In genomic region chr12:7776335-7776734, GRCm38 (mm10) we compare ENCODE assay signal across 11 mouse cellular contexts.
DNase-seq lines count a peak whose midpoint lies in the region; ATAC-seq lines count a peak whose summit lies in the region.
"Had no signal": no experiment of that assay in that cellular context is flagged by ENCODE, and none has a peak within 500 bp of the region (broad histone marks: within the 10 kb centered on the region; RNA-seq: fewer than 3 reads in every experiment).

No protein-coding gene starts in this region.

- no peaks in the 10 kb centered on the region; the same call in 1 of the 2 replicates for H3K4me1 ChIP-seq in forebrain, embryonic 14.5 days (ENCODE audit: control insufficient read depth, insufficient read depth, low read length)
- H3K4me1 ChIP-seq in forebrain, embryonic 13.5 days = peaks cover 13% of the 10 kb centered on the region; the same call in 1 of the 2 replicates

- DNase-seq in forebrain, embryonic 14.5 days (ENCODE audit: low spot score) = peak; percentile 46
- peak; percentile 18 for DNase-seq in right cerebral cortex, postnatal 14 days
- no peak for DNase-seq in right cerebral cortex, postnatal 10 days (ENCODE audit: low spot score in 2 of 2)
- DNase-seq in layer of hippocampus, adult 9-11 months = peak; percentile 81
- peak; percentile 69 for DNase-seq in telencephalon, adult 2 months (ENCODE audit: low read depth, low spot score)
- no peak for DNase-seq in heart, postnatal 36 days
- no peak for DNase-seq in yolk sac, embryonic 10.5 days (ENCODE audit: low spot score)
- DNase-seq: heart, adult 18-20 months; kidney, adult 9 months had no signal

- H3K27me3 ChIP-seq in forebrain, embryonic 14.5 days (replicated peaks; ENCODE audit: control insufficient read depth, insufficient read depth, low read length) = no peaks in the 10 kb centered on the region
- H3K27me3 ChIP-seq in forebrain, embryonic 13.5 days = no peaks in the 10 kb centered on the region

- H3K4me3 ChIP-seq in forebrain, embryonic 14.5 days (ENCODE audit: low read depth, low read length) = no peak overlapping the region
- no peak overlapping the region for H3K4me3 ChIP-seq in forebrain, embryonic 13.5 days

- intact Hi-C loops in heart, postnatal 36 days (cut with DNase I) = loop anchor here (10.0 kb wide), 1 partner anchor 232 kb away; no protein-coding TSS in a partner anchor

- no peaks in the 10 kb centered on the region for H3K9me3 ChIP-seq in forebrain, embryonic 14.5 days (replicated peaks; ENCODE audit: control insufficient read depth, low read length)
- no peaks in the 10 kb centered on the region for H3K9me3 ChIP-seq in forebrain, embryonic 13.5 days (replicated peaks)

- H3K4me2 ChIP-seq in forebrain, embryonic 14.5 days (ENCODE audit: low read length) = no peak overlapping the region
- H3K4me2 ChIP-seq in forebrain, embryonic 13.5 days = no peak overlapping the region

- no peaks in the 10 kb centered on the region for H3K36me3 ChIP-seq in forebrain, embryonic 14.5 days (ENCODE audit: control insufficient read depth, insufficient read depth, low read length)
- H3K36me3 ChIP-seq in forebrain, embryonic 13.5 days (ENCODE audit: poor library complexity, severe bottlenecking) = no peaks in the 10 kb centered on the region

- WGBS in forebrain, embryonic 14.5 days = 52% methylated on average over 3 of the region's 3 CpGs
- 50% methylated on average over 3 of the region's 3 CpGs for WGBS in forebrain, embryonic 13.5 days

- no peak overlapping the region for H3K9ac ChIP-seq in forebrain, embryonic 14.5 days (ENCODE audit: low read length)
- H3K9ac ChIP-seq in forebrain, embryonic 13.5 days = no peak overlapping the region
- H3K9ac ChIP-seq: liver, embryonic 14.5 days had no signal

- no peak overlapping the region for H3K27ac ChIP-seq in forebrain, embryonic 14.5 days (ENCODE audit: low read depth, low read length)
- H3K27ac ChIP-seq in forebrain, embryonic 13.5 days = no peak overlapping the region
- H3K27ac ChIP-seq: liver, embryonic 14.5 days had no signal

- ATAC-seq in forebrain, embryonic 14.5 days = peak; percentile 38; the same call in 1 of the 2 replicates
- ATAC-seq in forebrain, embryonic 13.5 days = no peak

Comparison
In these comparisons a context has a peak if more than half of its experiments do, and no peak if none do; other contexts are left out.
1. DNase-seq: peak in forebrain, embryonic 14.5 days (single experiment), right cerebral cortex, postnatal 14 days (single experiment), layer of hippocampus, adult 9-11 months (single experiment) and telencephalon, adult 2 months (single experiment); none in right cerebral cortex, postnatal 10 days (0 of 2), heart, postnatal 36 days (0 of 2) and yolk sac, embryonic 10.5 days (single experiment).